Mouse (Mus musculus): ENCODE data around the gene Gm14781. TPM values are rescaled to one million over a fixed set of nuclear protein-coding genes. Genes with fewer than 3 reads are reported as not detected.
"Not testable (repeated sequence)": the region's sequence is repeated elsewhere in the genome, so short reads cannot be mapped to it uniquely, and the experiment has no call there.

Gm14781 gene
- total RNA-seq (2017), result not detected in 2 replicates

- not testable (repeated sequence) for ATAC-seq (replicated peaks; ENCODE audit: low read depth, poor library complexity, severe bottlenecking)
These were observed at the start of gene Gm14781 for GRCm38 (mm10) chrX:91631894-91632293. Gene Gm14781 (plus strand): TSS chrX:91632194.

GRCm38 (mm10) chrX:91654964-91655575 is 23.1 kb downstream of the Gm14781 start:
- not testable (repeated sequence) for ATAC-seq (replicated peaks; ENCODE audit: low read depth, poor library complexity, severe bottlenecking)

Other genes starting within 250 kb of the Gm14781 start
- gene Gm5072, start 239.7 kb upstream of the Gm14781 start, total RNA-seq (2017), result 0.34 TPM in 1 of 2 replicates, not detected in the other
- gene Gm8914, start 152.1 kb upstream of the Gm14781 start, total RNA-seq (2017), result 0.34 TPM in 1 of 2 replicates, not detected in the other
- not detected in 2 replicates for gene 1700084M14Rik, start 56.3 kb upstream of the Gm14781 start, total RNA-seq (2017)
- not detected in 2 replicates for gene Mageb5, start 150.8 kb downstream of the Gm14781 start, total RNA-seq (2017)

Data from common myeloid progenitor, adult 5-6 weeks (primary cell).